Mouse (Mus musculus) embryonic fibroblast, embryonic 13.5 days (primary cell): ENCODE measurements around the gene Zfp454.

Source experiments
- CTCF ChIP-seq: IDR thresholded peaks from 2 replicates; pipeline ENCODE4 v1.5.1; 2011; ENCODE audit warnings: mild to moderate bottlenecking, control low read depth, low read length, moderate library complexity, borderline replicate concordance; ENCODE audit not compliant: insufficient read depth
- POLR2A ChIP-seq: IDR thresholded peaks from 2 replicates; pipeline ENCODE4 v1.6.1; 2011; ENCODE audit warnings: low read depth, mild to moderate bottlenecking, control low read depth, low read length, moderate library complexity

DNA sequence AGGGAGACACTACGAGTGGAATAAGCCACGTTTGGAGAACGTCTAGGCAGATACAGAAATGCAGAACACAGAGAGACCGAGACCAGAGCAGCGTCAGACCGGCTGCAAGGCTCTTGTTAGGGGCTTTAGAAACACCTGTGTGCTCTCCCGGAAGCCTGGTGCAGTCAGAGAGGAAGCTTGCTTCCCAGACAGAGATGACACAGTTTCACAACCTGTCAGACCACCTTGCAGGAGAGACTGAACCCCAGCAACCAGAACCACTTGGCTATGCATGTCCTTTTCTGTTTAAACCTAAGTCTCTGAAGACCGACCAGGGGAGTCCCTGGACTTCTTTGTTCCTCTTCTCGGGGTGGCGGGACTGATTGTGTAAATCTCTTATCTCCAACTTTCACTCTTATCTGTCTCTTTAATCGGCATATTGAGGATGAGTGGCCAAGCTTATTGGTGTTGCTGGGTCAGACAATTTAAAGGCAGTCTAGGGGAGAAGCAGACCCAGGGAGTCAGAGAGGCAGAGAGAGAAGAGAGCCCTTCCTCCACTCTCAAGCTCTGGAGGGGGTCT, 37.2 kb downstream of the Zfp454 start, which contains the start of gene Grm6:
- TF ChIP-seq CTCF (no peak), POLR2A (no peak)
